Mouse (Mus musculus): Measurements from ENCODE around the gene Srgap2. TPM values are rescaled to one million over a fixed set of nuclear protein-coding genes. Genes with fewer than 3 reads are reported as not detected.
"Not testable (repeated sequence)": the region's sequence is repeated elsewhere in the genome, so short reads cannot be mapped to it uniquely, and the experiment has no call there.

Srgap2 gene
- total RNA-seq (2021), result 10 to 100 TPM; 60.7 to 98.2 TPM

DNA sequence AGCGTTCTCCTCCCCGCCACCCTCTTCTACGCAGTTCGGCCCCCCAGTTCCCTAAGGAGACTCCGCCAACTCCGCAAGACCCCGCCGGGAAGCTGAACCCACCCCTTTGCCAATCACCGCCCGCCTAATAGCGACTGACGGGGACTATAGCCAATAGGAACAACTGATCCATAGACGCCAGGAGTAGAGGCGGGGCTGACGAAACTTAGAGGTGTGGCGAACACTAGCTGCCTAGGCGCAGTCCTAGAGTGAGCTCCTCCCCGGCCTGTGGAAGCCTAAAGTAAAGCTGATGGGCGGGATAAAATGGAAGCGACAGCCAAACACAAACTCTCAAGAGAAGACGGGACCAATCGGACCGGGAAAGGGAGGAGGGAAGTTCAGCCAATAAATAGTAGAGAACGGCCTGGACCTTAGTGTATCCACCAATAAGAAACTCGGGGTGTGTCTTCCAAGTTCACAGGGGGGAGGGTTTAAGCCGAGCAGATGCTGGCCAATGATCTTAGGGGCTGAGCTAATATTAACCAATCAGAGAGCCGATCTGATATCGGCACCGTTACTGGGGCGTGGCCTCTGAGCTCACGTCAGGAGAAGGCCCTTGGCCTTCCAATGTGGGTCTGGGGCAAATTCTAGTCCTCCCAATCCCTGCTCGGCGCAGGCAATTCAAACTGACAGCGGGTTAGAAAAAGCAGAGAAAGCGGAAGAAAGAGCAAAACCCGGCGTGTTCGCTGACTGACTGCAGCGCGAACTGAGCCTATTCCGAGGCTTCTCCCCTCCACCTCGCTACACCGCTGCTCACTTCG is at the start of gene Srgap2, which contains the start of gene Fam72a:
Gene Srgap2 (minus strand): TSS at position 72 of the 800 bp plus-strand sequence.
Gene Fam72a (plus strand): TSS at position 623 of the 800 bp plus-strand sequence.
- DNase-seq (ENCODE audit: low spot score in 2 of 2), result peak; percentile 99
- intact Hi-C loops (cut with DNase I), result loop anchor here (5.0 to 10.0 kb wide), 3 partner anchors 95 to 233 kb away; no protein-coding TSS in a partner anchor

DNA sequence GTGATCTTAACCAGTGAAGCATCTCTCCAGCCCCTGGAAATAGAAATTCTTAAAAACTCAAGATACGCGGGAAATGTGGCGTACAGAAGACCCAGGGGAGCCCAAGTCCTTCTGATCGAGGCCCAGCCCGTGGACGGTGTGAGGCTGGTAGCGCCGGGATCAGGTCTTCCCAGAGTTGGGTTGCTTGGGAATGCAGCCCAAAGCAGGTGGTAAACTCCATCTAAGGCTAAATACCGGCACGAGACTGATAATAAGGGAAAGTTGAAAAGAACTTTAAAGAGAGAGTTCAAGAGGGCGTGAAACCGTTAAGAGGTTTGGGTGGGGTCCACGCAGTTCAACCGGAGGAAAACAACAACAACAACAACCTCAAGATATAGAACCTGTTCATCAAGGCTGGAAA is 46.6 kb upstream of the Srgap2 start:
- DNase-seq (ENCODE audit: low spot score in 2 of 2), result no peak
- intact Hi-C loops (cut with DNase I), result no loop called here

DNA sequence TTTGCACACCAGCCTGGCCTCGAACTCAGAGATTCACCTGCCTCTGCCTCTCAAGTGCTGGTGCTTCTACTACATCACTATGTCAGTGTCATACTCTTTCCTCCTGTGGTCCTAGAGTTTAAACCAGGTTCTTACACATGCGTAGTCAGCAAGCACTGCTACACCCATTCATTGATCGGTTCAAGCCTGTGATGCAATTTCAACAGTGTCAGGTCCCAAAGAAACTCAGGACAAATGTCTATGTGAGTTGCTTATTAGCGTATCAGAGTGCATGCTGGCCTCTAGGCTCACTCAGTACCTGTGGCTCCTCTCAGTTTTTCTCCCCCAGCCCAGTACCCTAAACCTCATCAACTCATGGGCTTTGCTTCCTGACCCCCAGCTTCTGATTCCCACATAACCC is 43.2 kb upstream of the Srgap2 start:
- intact Hi-C loops (cut with DNase I), result no loop called here
- no peak for DNase-seq (ENCODE audit: low spot score in 2 of 2)

DNA sequence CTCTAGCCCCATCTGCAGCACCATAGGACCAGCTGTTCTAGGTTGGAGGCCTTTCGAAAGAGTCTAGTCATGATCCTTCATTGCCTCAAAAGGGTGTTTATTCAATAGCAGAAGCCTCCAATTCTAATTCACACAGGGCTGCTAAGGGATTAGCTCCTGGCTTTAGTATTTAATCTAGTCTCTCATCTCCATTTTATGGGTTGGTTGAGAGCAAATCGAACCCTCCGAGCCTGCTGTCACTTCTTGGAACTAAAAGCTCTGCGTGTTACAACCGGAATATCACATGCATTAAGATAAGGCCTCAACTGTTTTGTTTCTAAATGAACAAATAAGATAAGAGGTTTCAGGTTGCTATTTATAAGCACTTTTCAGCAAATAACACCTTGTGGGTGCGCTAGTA is 42.6 kb upstream of the Srgap2 start:
- intact Hi-C loops (cut with DNase I), result no loop called here
- DNase-seq (ENCODE audit: low spot score in 2 of 2), result no peak

DNA sequence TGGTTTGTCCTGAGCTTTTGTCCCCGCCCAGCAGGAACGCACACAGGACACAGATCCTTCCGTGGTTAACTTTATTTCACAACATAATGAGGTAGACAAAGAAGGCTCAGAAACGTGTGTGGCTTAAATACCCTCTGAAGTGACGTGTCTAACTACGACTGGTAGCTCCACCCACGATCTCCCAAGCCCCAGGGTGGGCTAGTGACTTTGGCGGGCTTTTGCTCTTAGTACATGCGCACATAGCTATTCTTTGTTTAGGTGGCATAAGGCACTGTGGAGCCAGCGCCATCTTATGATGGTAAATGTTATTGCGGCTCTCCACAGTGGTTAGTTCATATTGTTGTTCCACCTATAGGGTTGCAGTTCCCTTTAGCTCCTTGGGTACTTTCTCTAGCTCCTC is 38.9 kb upstream of the Srgap2 start:
- intact Hi-C loops (cut with DNase I); DNase-seq (ENCODE audit: low spot score in 2 of 2): not testable (repeated sequence)

DNA sequence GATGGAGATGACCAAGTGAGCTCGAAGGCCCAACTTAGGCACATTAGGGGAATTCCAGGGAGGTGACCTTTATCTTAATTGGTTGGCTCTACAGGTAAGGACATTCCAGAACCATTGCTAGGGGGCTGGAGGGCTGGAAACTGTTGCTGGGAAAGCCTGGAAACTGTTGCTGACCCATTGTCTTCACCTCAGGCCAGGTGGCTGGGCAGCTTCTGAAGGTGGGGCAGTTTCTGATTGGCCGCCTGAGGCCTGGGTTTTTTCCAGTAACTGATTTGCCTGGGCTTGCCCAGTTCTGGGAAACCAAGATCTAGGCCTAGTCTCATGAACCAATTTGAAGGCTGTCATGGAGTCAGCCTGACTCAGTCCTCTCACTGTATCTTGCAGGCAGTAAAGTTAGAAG is 34.9 kb upstream of the Srgap2 start:
- DNase-seq (ENCODE audit: low spot score in 2 of 2), result no peak
- intact Hi-C loops (cut with DNase I), result no loop called here

DNA sequence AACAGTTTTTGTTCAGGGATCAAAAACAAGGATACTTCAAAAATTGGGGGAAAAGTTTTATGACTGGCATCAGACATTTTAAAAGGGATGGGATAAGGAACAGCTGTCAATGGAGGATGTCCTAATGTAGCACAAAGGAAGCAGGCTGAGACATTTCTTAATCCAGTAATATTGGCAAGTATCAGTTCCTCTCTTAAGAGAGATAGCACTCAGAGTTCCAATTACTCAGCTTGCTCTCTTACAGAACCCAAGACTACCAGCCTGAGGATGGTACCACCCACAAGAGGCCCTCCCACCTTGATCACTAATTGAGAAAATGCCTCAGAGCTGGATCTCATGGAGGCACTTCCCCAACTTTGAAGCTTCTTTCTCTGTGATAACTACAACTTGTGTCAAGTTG is 33.3 kb upstream of the Srgap2 start:
- no peak for DNase-seq (ENCODE audit: low spot score in 2 of 2)
- intact Hi-C loops (cut with DNase I), result no loop called here

DNA sequence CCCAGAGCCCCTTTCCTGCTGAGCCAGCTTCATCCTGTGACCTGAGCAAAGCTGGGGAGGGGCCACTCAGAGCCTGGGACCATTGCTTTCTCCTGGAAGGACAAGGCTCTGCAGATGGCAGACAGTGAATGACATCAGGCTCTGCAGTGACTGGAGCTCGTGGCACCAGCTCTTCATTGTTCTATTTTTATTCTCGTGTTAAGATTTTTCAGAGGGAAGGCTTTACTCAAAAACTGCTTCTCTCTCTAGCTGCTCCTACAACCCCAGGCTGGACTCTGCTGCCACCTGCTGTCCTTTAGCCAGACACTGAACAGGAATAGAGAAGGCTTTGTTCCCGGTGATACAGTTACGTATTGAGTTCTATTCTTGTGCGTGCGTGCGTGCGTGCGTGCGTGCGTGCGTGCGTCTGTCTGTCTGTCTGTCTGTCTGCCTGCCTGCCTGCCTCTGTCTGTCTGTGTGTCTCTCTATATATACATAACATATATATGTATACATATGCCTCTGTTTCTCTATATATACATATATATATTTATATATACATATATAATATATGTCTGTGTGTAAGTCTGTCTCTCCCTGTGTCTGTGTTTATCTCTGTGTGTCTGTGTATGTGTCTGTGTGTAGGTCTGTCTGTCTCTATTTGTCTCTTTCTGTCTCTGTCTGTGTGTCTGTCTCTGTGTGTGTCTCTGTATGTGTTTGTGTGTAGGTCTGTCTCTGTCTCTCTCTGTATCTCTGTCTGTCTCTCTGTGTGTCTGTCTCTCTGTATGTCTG is 28.1 kb upstream of the Srgap2 start:
- intact Hi-C loops (cut with DNase I), result loop anchor here (2.0 to 10.0 kb wide), 3 partner anchors 210 to 280 kb away; no protein-coding TSS in a partner anchor
- DNase-seq (ENCODE audit: low spot score in 2 of 2), result peak; percentile 74 to 76

DNA sequence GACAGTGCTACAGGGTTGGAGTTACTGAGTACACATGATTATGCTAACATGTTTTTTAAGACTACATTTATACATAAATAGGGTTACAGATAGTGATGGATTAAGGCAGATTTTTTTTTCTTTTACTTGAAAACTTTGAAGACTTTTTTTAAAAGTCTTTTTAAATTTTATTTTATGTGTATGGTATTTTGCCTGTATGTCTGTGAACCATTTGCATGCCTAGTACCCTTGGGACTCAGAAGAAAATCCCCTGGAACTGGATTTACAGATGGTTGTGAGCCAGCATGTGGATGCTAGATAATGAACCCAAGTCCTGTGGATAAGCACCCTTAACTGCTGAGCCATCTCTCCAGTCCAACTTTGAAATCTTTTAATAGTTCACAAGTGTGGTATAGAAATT is 26.3 kb upstream of the Srgap2 start:
- intact Hi-C loops (cut with DNase I), result loop anchor here (10.0 kb wide), 2 partner anchors 211 to 281 kb away; no protein-coding TSS in a partner anchor
- no peak for DNase-seq (ENCODE audit: low spot score in 2 of 2)

DNA sequence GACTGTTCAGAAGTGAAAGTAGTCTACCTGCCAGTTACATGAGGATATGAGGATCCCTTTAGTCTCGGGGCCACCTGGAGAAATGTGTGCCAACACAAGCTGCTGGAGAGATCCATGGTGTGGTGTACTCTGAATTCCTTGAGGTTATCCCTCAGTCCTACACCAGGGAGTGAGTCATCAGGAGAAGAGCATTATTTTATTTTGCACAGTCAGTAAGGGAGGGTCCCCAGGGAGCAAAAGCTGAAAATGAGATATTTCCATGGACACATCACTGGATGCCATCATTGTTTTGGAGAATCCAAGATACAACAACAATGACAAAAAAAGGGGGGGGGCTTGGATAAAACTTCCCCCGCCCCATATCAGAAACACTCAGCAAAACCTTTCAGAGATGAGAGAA is 24.8 kb upstream of the Srgap2 start:
- intact Hi-C loops (cut with DNase I), result loop anchor here (10.0 kb wide), 2 partner anchors 213 to 283 kb away; no protein-coding TSS in a partner anchor
- DNase-seq (ENCODE audit: low spot score in 2 of 2), result no peak

DNA sequence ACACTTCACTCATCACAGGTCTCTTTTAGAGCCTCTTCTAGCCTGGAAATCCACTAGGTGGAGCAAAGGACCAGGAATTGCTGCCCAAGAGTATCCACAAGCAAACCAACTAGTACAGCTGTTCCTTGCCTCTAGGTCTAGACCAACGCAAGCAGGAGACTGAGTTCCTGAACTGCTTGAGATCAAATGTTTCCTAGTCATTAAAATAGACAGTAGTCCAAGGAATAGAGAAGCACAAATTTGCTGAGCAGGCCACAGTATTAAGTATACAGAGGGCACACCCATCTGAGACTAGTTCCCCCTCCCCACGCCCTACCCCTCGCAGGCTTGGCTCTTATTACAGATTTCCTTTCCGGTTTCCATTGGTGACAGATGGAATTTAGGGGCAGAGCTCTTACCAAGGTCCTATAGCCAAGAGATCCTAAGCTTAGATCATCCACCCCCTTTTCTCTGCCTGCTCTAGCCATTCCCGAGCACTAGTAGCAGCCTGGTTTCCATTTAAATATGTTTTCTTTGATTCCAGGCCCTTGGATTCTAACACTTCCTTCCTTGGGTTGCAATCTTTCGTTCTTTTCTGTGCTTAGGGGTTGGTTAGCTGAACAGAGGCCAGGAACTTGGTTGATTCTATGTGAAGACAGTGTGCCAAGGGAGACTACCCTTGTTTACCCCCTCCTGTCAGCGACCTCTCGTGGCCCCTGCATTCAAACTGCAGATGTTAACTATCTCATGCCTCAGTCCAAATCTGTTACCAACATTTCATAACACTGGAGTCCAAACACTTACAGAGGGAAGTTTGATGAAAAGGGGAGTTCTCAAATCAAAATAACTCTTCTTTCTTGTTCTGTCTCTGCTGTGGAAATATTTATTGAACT is 21.6 kb upstream of the Srgap2 start:
- intact Hi-C loops (cut with DNase I), result no loop called here
- peak; percentile 14 to 25 for DNase-seq (ENCODE audit: low spot score in 2 of 2)

DNA sequence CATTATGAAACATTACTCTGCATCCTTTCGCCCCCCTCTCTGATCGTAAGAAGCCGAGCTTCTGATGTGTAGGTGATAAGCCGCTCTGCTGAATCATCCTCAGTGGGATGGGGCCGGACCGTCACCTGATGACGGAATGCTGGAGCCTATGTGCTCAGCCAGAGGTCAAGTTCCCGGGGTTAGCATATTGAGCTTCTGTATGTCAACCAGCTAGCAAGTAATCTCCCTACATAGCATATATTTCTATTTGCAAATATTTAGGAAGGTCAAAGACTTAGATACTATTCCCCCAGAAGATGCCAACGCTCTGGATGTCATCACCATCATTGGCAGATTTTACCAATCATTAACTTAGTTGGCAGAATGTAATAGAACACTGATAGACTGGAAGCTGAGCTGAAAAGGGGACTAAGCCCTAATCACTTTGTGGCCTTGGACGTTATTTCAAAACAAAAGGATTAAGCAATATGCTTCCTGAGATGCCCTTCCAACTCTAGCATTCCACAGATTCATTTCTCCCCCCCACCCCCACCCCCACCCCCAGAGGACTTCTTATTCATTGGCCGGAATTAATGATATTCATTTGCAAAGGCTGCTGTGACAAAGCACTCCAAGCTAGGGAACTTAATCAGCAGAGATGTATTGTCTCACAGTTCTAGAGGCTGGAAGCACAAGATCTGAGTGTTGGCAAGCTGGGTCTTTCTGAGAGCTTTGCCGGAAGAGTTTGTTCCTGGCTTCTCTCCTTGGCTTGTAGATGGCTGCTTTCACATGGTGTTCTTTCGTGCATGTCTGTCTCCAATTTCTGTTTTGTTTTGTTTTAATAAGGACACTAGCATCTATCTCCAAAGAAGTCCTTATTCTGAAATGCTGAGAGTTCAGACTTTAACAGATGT is 19.9 kb upstream of the Srgap2 start:
- DNase-seq (ENCODE audit: low spot score in 2 of 2), result no peak
- intact Hi-C loops (cut with DNase I), result no loop called here

DNA sequence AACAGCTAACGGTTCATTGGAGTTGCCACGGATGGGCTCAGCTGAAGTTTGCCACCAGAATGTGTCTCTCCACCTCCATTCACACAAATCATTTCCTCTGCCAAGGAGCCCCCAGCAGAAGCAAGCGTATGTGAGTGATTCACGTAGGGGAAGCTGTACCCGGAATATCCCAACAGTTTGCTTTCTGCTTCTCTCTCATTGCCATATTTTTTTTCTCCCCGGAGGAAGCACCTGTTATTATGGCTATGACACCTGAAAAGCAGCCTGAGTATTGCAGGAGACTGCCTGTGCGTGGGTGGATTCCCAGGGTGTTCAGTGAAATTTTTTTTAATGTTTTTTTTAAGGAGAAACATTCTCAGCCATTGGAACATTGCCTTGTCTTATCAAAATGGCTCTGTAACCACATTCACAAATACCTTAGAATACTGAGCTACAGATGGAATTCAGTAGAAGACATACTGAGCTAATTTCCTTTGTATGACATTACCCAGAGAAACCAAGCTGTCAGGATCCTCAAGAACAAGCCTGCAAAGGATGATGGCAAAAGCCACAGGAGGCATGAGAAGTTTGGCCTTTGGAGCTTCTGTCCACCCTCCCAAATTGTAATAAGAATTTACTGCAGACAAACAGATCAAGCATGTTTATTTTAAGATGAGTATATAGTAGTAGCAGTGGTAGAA is 16.9 kb upstream of the Srgap2 start:
- peak; percentile 15 to 16 for DNase-seq (ENCODE audit: low spot score in 2 of 2)
- intact Hi-C loops (cut with DNase I), result no loop called here

DNA sequence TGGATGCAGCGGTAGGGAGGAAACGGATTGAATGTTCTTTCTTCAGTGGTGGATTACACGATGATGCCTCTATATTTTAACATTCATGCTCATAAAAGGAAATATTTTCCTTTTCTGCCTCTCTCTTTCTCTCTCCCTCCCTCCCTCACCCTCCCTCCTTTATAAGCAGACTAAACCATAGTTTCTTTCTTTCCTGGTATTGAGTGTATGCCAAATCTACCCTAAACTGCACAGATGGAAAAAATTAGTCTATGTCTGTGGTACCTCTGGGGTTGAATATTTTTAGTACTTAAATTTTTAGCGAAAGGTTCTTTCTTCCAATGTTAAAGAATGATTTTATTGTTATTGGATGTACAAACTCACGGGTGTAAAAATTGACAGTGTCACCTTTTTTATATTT is 14.8 kb upstream of the Srgap2 start:
- no peak for DNase-seq (ENCODE audit: low spot score in 2 of 2)
- intact Hi-C loops (cut with DNase I), result no loop called here

DNA sequence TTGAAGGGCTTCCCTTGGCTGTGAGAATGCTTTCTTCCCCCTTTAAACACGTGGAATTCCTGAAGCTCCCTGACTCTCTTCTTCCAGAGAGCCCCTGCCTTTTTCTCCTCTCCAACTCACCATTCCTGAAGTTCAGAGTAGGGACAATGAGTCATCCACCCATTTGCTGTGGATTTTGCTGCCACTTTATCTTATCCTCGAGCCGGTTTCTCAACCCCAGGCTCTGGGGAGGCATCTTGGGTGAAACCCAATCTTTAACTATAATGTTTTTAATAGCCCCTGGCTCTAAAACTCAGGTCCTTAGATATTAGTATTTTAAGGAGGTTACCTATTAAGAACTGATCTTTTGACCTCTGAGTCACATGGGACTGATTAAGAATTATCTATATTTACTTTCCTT is 14.3 kb upstream of the Srgap2 start:
- no peak for DNase-seq (ENCODE audit: low spot score in 2 of 2)
- intact Hi-C loops (cut with DNase I), result no loop called here

DNA sequence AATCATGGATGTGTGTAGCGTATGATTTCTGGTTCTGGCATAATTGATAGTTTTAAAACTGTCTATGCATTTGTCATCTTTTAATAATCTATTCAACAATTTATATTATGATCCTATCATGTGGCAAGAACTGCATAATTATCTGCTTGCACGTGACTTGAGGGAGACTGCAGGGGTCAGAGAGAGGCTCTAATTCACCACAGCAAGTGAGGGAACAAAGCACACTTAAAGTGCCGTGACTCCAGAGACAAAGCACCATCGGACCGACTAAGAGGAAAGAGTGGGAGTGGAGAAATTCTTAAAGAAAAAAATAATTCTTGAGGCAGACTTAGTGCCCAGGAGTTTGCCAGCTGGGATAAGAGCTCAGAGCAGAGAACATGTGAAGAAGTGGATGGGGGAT is 13.6 kb upstream of the Srgap2 start:
- no peak for DNase-seq (ENCODE audit: low spot score in 2 of 2)
- intact Hi-C loops (cut with DNase I), result no loop called here

DNA sequence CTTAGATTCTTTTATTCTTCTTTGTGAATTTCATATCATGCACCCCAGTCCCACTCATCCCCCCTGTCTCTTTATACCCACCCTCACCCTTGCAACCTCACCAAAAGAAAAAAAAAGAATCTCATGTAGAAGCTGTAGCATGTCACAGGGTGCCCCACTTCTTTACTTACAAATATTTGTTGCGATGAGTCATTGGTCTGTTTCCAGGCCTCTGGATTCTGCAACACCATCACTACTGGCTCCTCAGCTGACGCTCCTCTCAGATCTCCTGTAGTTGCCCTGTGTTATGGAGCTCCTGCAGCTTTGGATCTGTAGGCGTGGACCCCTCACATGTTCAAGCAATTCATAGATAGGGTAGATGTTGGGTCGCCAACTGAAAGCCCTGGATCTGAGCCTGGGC is 12.6 kb upstream of the Srgap2 start:
- intact Hi-C loops (cut with DNase I), result no loop called here
- DNase-seq (ENCODE audit: low spot score in 2 of 2), result no peak

DNA sequence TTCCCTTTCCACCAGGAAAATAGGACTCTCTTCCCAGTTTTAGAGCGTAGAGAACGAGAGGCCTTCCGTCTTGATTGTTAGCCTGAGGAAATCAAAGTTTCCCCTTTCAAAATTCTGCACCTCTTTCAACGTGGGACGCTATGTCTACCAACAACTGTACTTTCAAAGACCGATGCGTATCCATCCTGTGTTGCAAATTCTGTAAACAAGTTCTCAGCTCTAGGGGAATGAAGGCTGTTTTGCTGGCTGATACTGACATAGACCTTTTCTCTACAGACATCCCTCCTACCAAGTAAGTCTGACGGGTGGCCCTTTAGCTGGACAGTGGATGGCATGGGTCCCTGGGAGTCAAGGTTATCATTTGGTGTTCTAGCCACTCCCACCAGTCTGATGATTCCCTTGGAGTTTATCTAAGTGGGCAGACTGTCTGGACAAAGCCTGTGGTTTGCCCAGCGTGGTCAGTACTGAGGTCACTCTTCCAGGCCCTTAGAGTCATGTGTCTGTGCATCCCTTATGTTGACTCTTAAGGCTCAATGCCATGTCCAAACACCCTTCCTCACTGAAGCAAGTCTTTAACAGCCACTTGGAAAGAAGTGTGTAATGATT is 1.5 kb upstream of the Srgap2 start:
- intact Hi-C loops (cut with DNase I), result loop anchor here (5.0 to 10.0 kb wide), 3 partner anchors 96 to 234 kb away; no protein-coding TSS in a partner anchor

More for the DNA sequence above, 1.5 kb upstream of the Srgap2 start:
- DNase-seq (ENCODE audit: low spot score in 2 of 2), result no peak
